Mouse (Mus musculus) midbrain, embryonic 14.5 days (tissue): ENCODE measurements around the gene Nsmf. TPM values are rescaled to one million over a fixed set of nuclear protein-coding genes. Genes with fewer than 3 reads are reported as not detected.

Experiments
- ATAC-seq: fragments of 200-750 bp; cut with Nextera tagmentation; 2 replicates; pipeline ENCODE4 v1.8.0; 2017; ENCODE audit warnings: moderate number of reproducible peaks, moderate library complexity; ENCODE audit not compliant: low FRiP score, low TSS enrichment
- DNase-seq: peaks from one replicate; pipeline ENCODE4 v3.0.0-alpha.2; 2015
- H3K27ac ChIP-seq: fragments of 300-500 bp; sonication (generic); replicated peaks from 2 replicates; pipeline ENCODE4 v1.5.1; 2014; ENCODE audit warnings: mild to moderate bottlenecking, low read depth, low read length, moderate library complexity
- H3K27me3 ChIP-seq: fragments of 300-500 bp; sonication (generic); 2 replicates; pipeline ENCODE4 v1.6.1; 2014; ENCODE audit warnings: low read length, control low read depth, mixed read lengths; ENCODE audit not compliant: control insufficient read depth, insufficient read depth
- H3K36me3 ChIP-seq: fragments of 300-500 bp; sonication (generic); 2 replicates; pipeline ENCODE4 v1.6.1; 2014; ENCODE audit warnings: low read length, control low read depth; ENCODE audit not compliant: control insufficient read depth, insufficient read depth
- H3K4me1 ChIP-seq: fragments of 300-500 bp; sonication (generic); 2 replicates; pipeline ENCODE4 v1.6.1; 2014; ENCODE audit warnings: mild to moderate bottlenecking, antibody characterized with exemption, low read length, control low read depth; ENCODE audit not compliant: control insufficient read depth, insufficient read depth
- H3K4me2 ChIP-seq: fragments of 300-500 bp; sonication (generic); 2 replicates; pipeline ENCODE4 v1.6.1; 2014; ENCODE audit warnings: mild to moderate bottlenecking, low read length, moderate library complexity
- H3K4me3 ChIP-seq: fragments of 300-500 bp; sonication (generic); replicated peaks from 2 replicates; pipeline ENCODE4 v1.5.1; 2014; ENCODE audit warnings: low read depth, low read length
- H3K9ac ChIP-seq: fragments of 300-500 bp; sonication (generic); replicated peaks from 2 replicates; pipeline ENCODE4 v1.6.1; 2014; ENCODE audit warnings: mild to moderate bottlenecking, low read length, moderate library complexity
- H3K9me3 ChIP-seq: fragments of 300-500 bp; sonication (generic); 2 replicates; pipeline ENCODE4 v1.6.1; 2016; ENCODE audit warnings: low read length, control low read depth, mixed read lengths; ENCODE audit not compliant: control insufficient read depth
- WGBS: fragments of 180-500 bp; shearing (Covaris S2); extraction: QIAGEN DNeasy Blood & Tissue Kit; methylation state at CpG from one replicate; pipeline ENCODE4 v1.1.7; 2014; 5-methylcytosine and 5-hydroxymethylcytosine counted together
- microRNA-seq: library from miRNA; unstranded; fragments of <30 nt; microRNA quantifications from one replicate; pipeline ENCODE4, GENCODE M21; 2016
- polyA plus RNA-seq: library from polyadenylated mRNA; unstranded; fragments of >200 nt; fragmentation: Nextera tagmentation; extraction: Ambion mirVana; gene quantifications from 2 replicates; pipeline ENCODE4 v1.2.1, GENCODE M21; 2014

The Nsmf gene
- polyA plus RNA-seq, 1 experiment from 2014 or later: 125 TPM

GRCm38 (mm10) chr2:25111184-25111791, 57.1 kb downstream of the Nsmf start:
- H3K4me2 ChIP-seq: no peak overlapping the region
- 61% methylated on average over 9 of the region's 9 CpGs for WGBS
- H3K27ac ChIP-seq: no peak overlapping the region
- no peaks in the 10 kb centered on the region for H3K4me1 ChIP-seq
- no peaks in the 10 kb centered on the region for H3K36me3 ChIP-seq
- DNase-seq: no peak
- no peaks in the 10 kb centered on the region for H3K9me3 ChIP-seq
- no peaks in the 10 kb centered on the region for H3K27me3 ChIP-seq
- no peak overlapping the region for H3K4me3 ChIP-seq
- no peak for ATAC-seq
- no peak overlapping the region for H3K9ac ChIP-seq

Small RNA genes lying within 50 kb of the gene (microRNA-seq; reads per million reads assigned to microRNA genes)
- not detected for gene Gm24328
- gene Mir7664: not detected

Other genes starting within 250 kb of the Nsmf start
- 85.1 and 99.5 TPM in 2 replicates for gene Ehmt1, start 134.7 kb upstream of the Nsmf start, polyA plus RNA-seq
- 21.8 and 24.9 TPM in 2 replicates for gene Arrdc1, start 119.1 kb upstream of the Nsmf start, polyA plus RNA-seq
- 20.9 and 31.4 TPM in 2 replicates for gene Zmynd19, start 104.6 kb upstream of the Nsmf start, polyA plus RNA-seq
- gene Dph7, start 92.0 kb upstream of the Nsmf start, polyA plus RNA-seq: 36.1 and 37.9 TPM in 2 replicates
- gene Mrpl41, start 79.3 kb upstream of the Nsmf start, polyA plus RNA-seq: 160 and 178 TPM in 2 replicates
- gene Pnpla7, start 78.3 kb upstream of the Nsmf start, polyA plus RNA-seq: 2.3 and 4.4 TPM in 2 replicates
- gene Entpd8, start 25.9 kb downstream of the Nsmf start, polyA plus RNA-seq: not detected in 2 replicates
- gene Noxa1, start 40.8 kb downstream of the Nsmf start, polyA plus RNA-seq: not detected in 2 replicates
- 13.0 and 20.8 TPM in 2 replicates for gene Nrarp, start 126.4 kb downstream of the Nsmf start, polyA plus RNA-seq
- 0.66 and 1.1 TPM in 2 replicates for gene Tor4a, start 142.5 kb downstream of the Nsmf start, polyA plus RNA-seq
- 82.6 and 98.7 TPM in 2 replicates for gene Nelfb, start 157.1 kb downstream of the Nsmf start, polyA plus RNA-seq
- 0.16 TPM in 1 of 2 replicates, not detected in the other for gene Stpg3, start 160.3 kb downstream of the Nsmf start, polyA plus RNA-seq
- not detected in 2 replicates for gene Fam166a, start 164.4 kb downstream of the Nsmf start, polyA plus RNA-seq
- gene Tubb4b, start 170.3 kb downstream of the Nsmf start, polyA plus RNA-seq: 319 and 339 TPM in 2 replicates
- not detected in 2 replicates for gene Slc34a3, start 180.0 kb downstream of the Nsmf start, polyA plus RNA-seq
- not detected in 2 replicates for gene Rnf224, start 182.4 kb downstream of the Nsmf start, polyA plus RNA-seq
- 138 and 147 TPM in 2 replicates for gene Rnf208, start 187.9 kb downstream of the Nsmf start, polyA plus RNA-seq
- gene Cysrt1, start 188.1 kb downstream of the Nsmf start, polyA plus RNA-seq: not detected in 2 replicates
- gene AL732309.1, start 192.5 kb downstream of the Nsmf start, polyA plus RNA-seq: 3.7 and 5.1 TPM in 2 replicates
- gene Tmem203, start 201.1 kb downstream of the Nsmf start, polyA plus RNA-seq: 11.3 and 12.9 TPM in 2 replicates
- 13.1 and 13.3 TPM in 2 replicates for gene Tprn, start 208.3 kb downstream of the Nsmf start, polyA plus RNA-seq
- gene Ssna1, start 218.1 kb downstream of the Nsmf start, polyA plus RNA-seq: 196 TPM in 2 replicates
- gene Anapc2, start 218.1 kb downstream of the Nsmf start, polyA plus RNA-seq: 112 and 117 TPM in 2 replicates
- gene Tmem210, start 233.8 kb downstream of the Nsmf start, polyA plus RNA-seq: not detected in 2 replicates
- gene Lrrc26, start 235.6 kb downstream of the Nsmf start, polyA plus RNA-seq: 0.30 TPM in 1 of 2 replicates, not detected in the other